Mouse (Mus musculus): Measurements from ENCODE around the gene Slc37a1.
A peak's percentile ranks its signal among the peaks of the same experiment; 100 is the strongest.

Gene Slc37a1

GRCm38 (mm10) chr17:31295215-31295891, 8.8 kb downstream of the Slc37a1 start:
- peak; percentile 59 to 69 for DNase-seq

GRCm38 (mm10) chr17:31295892-31296781, 9.5 kb downstream of the Slc37a1 start:
- DNase-seq = peak; percentile 73 to 81

DNA sequence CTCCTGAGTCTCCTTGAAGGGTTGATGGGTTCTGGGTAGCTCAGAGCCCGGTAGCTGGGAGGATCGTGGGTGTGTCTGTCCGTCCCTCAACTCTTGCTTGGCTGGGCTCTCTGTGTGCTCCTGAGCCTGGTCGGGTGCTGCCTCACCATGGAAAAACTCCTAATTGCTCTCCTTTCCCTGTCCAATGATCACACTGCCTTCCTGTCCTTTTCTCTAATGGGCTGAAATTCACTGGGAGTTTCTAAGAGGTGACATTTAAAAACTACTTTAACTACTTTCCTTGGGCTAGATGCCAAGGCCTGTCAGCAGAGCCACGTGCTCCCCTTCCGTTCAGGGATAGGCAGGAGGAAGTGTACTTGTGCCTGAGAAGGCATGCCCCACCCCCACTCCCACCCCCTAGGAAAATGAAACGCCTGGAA, 10.9 kb downstream of the Slc37a1 start:
- DNase-seq = no peak

GRCm38 (mm10) chr17:31298419-31299209, 12.0 kb downstream of the Slc37a1 start:
- DNase-seq = peak in 1 of 2 experiments; percentile 53

- DNase-seq = no peak
Observed at GRCm38 (mm10) chr17:31299981-31300380, 13.4 kb downstream of the Slc37a1 start.

DNA sequence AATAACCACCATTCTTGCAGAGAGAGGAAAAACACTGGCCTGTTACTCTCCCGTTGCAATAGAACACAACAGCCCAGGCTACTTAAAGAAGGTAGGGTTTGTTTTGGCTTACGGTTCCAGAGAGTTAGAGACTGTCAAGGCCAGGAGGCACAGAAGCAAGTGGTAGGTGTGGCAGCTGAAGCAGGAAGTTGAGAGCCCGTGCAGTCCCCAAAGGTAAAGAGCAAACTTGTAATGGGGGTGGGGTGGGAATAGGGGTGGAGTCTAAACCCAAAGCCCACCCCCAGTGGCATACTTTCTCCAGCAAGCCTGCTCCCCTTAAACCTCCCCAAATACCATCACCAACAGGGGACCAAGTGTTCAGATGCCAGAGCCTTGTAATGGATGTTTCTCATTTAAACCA, 14.1 kb downstream of the Slc37a1 start:
- no peak for DNase-seq

DNA sequence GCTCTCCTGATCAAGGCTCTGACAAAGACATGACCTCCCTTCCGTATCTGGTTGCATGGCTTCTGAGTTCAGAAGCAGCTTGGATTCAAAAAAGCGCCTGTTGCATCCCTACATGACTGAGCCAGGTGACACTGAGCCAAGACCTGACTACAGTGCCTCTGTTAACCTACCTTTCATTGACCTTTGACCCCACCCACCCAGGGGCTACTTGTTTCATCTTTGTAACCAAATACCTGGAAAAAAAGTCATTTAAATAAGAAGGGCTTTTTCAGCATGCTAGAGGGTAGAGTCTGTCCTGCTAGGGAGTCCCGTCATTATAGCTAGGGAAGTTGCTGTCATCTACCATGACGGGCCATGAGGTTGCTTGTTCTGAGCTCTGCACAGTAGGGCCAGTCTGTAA, 16.8 kb downstream of the Slc37a1 start:
- no peak for DNase-seq

- DNase-seq = peak; percentile 79 to 81
Observed at GRCm38 (mm10) chr17:31304895-31305775, 18.5 kb downstream of the Slc37a1 start.

DNA sequence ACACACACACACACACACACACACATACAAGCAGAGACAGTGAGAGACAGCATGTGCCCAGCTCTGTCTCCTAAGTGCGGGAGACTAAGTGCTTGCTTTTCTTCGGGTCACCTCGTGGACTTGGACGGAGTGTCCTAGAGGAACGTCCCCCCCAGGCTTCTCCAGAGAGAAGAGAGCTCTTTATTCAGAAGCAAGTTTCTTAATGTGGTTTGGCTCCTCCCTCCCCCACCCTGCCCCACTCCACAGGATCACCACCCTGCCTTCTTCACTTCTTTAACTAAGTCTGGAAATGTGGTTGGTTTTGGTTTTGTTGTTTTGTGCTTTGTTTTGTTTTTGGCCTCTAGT, 19.2 kb downstream of the Slc37a1 start:
- no peak for DNase-seq

GRCm38 (mm10) chr17:31307756-31308155, 21.2 kb downstream of the Slc37a1 start:
- DNase-seq = no peak

DNA sequence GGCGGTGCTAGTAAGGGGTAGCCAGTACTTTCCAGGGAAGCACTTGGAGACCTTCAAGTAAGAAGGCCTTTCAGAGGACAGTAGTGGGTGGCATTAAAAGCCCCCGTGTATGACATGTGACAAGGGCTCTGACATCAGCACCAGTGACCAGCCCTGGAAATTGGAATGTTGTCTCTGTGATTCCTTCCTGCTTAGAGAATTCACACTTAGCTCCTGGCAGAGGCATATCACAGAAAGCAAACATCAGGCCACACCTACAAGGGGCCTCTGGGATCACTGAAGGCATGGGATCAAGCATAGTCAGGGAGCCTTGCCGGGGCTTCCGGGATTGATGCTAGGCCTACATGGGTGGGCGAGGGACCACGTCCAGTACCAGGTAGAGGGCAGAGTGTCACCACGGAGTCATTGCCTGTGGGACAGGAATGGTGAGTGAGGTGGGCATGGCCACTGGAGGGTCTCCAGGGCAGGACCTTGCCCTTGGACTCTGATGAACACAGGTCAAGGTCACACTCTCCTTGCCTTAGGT, 21.8 kb downstream of the Slc37a1 start:
- no peak for DNase-seq

DNA sequence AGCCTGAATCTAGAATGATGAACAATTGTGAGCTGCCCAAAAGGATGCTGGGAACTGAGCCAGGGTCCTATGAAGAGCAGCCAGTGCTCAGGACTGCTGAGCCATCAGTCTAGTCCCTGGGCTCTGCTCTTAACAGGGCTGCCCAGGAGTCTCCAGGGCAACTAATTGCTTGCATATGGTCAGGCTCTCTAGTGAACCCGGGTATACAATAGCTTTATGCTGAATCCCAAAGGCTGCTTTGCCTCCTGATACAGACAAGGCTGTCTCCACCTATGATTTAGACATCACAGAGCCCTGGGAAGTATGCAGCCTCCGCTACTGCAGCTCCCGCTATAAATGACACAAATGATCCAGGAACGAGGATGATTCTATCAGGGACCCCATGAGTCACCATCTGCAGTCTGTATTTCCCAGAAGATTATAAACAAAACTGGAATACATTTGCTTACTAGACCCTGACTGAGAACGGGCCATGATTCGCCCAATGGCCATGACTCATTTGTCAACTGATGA, 22.7 kb downstream of the Slc37a1 start:
- peak; percentile 63 to 71 for DNase-seq

GRCm38 (mm10) chr17:31311047-31311446, 24.5 kb downstream of the Slc37a1 start:
- no peak for DNase-seq

DNA sequence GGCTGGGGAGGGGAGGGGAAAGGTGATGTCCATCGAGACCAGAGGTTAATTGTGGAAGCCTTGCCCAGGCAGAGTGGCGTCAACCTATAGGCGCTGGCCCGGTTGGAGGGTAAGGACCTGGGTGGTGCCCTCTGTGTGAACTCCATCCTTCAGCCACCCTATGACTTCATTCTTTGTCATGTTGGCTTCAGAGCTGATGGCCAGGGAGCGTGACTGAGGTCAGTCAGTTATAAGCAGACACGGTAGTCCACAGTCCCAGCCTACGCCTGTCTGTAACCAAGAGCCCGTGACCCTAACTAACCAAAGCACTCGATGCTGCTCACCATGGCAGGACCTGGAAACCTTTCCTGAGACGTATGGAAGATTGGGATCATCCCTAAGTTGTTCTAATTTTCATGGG, 26.1 kb downstream of the Slc37a1 start:
- no peak for DNase-seq

- no peak for DNase-seq
Observed at GRCm38 (mm10) chr17:31315046-31315792, 28.6 kb downstream of the Slc37a1 start.

GRCm38 (mm10) chr17:31315993-31316392, 29.4 kb downstream of the Slc37a1 start:
- DNase-seq = no peak

- no peak for DNase-seq
Observed at GRCm38 (mm10) chr17:31316998-31317397, 30.4 kb downstream of the Slc37a1 start.

DNA sequence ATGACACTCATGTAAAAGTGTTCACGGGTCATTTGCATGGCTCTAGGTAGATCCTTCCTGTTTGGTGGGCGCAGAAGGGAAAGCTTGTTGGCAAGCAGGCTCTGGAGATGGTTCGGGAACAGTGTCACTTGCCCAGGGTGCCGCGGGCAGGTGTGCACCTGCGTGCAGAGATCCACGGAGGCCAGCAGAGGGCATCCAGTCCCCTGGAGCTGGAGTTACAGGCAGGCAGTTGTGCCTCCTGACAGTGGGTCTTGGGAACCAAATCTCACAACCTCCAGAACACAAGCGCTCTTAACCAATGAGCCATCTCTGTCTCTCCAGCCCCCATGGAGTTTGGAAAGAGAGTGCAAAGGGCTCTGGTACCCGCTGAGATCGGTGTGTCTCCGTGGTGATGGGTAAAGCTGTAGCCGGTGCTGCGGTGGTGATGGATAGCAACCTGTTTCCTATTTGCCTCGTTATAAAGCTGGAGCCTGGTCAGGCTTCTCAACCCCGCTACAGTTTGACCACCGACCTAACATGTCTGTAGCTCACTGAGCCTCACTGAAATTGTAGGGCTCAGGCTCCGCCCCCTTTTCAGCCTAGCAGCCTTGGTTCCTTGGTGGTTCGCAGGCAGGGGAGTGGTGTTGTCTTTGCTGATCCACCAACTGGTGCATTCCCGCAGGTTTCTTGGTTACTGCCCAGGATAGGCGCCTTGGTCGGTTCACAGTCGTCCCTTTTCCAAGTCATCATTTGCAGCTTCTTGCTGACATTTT, 31.1 kb downstream of the Slc37a1 start:
- DNase-seq = no peak

- no peak for DNase-seq
Observed at GRCm38 (mm10) chr17:31318906-31319767, 32.5 kb downstream of the Slc37a1 start.

All from cerebellum, postnatal 14 days (tissue).